Mouse (Mus musculus): ENCODE results near the gene Cntrob. TPM values are rescaled to one million over a fixed set of nuclear protein-coding genes. Genes with fewer than 3 reads are reported as not detected.

The Cntrob gene
- total and polyA plus RNA-seq, 3 experiments = 16.5 to 38.3 TPM; not detected in 1

DNA sequence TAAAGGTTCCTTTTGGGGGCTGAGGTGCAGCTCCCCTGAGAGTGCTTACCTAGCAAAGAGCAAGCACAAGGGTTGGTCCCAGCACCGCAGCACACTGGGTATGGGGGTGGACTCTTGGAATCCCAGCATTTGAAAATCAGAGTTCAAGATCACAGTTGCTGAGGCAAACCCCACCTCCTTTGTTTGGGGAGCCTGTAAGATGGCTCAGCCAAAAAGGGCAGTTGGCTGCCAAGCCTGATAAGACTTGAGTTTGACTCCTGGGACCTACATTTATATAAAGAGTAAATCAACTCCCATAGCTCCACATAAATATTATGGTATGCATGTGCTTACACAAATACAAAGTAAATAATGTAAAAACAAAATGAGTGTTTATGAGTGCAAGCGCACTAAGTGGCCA, 17.5 kb downstream of the Cntrob start:
- H3K4me3 ChIP-seq (ENCODE audit: control insufficient read depth in 1 of 2, insufficient read depth in 1 of 2, low read depth in 2 of 2, low read length in 2 of 2) = no peak overlapping the region
- H3K4me1 ChIP-seq (ENCODE audit: control insufficient read depth in 1 of 2, insufficient read depth in 2 of 2, low read length in 2 of 2) = peaks cover 4% of the 10 kb centered on the region in 2 experiments; a peak in 3 of 4 replicates
- no peaks in the 10 kb centered on the region for H3K9me3 ChIP-seq (replicated peaks; ENCODE audit: insufficient read depth, low read length)
- H3K79me2 ChIP-seq (ENCODE audit: control insufficient read depth, insufficient read depth, low read length, poor library complexity) = no peaks in the 10 kb centered on the region
- TF ChIP-seq RCOR1 (IDR thresholded peaks at IDR 0.05; ENCODE audit: low read depth, low read length) (peak; percentile 37; the same call in 1 of the 2 replicates), MYB (IDR thresholded peaks at IDR 0.05; ENCODE audit: low read depth, low read length) (peak; percentile 22; the same call in 1 of the 2 replicates), ZMIZ1 (IDR thresholded peaks at IDR 0.05; ENCODE audit: low read depth, low read length) (no peak), EP300 (IDR thresholded peaks at IDR 0.05; ENCODE audit: low read depth in 1 of 2, low read length in 2 of 2) (peak; percentile 34 to 56; a peak in 3 of 4 replicates), GATA1 (IDR thresholded peaks at IDR 0.05; ENCODE audit: low read depth, low read length) (peak; percentile 63)
- no peaks in the 10 kb centered on the region for H3K27me3 ChIP-seq (ENCODE audit: control insufficient read depth in 1 of 2, insufficient read depth in 2 of 2, low read length in 2 of 2)
- peaks cover 6 to 15% of the 10 kb centered on the region in 2 experiments; a peak in 3 of 4 replicates for H3K36me3 ChIP-seq (ENCODE audit: control insufficient read depth in 1 of 2, insufficient read depth in 2 of 2, low read length in 2 of 2)
- no peak overlapping the region for H3K9ac ChIP-seq (ENCODE audit: control insufficient read depth, low read depth, low read length, poor library complexity, severe bottlenecking)
- peak; percentile 56 for DNase-seq (ENCODE audit: low read depth, low spot score)
- no peak overlapping the region for H3K27ac ChIP-seq (ENCODE audit: control insufficient read depth, low read depth, low read length)

DNA sequence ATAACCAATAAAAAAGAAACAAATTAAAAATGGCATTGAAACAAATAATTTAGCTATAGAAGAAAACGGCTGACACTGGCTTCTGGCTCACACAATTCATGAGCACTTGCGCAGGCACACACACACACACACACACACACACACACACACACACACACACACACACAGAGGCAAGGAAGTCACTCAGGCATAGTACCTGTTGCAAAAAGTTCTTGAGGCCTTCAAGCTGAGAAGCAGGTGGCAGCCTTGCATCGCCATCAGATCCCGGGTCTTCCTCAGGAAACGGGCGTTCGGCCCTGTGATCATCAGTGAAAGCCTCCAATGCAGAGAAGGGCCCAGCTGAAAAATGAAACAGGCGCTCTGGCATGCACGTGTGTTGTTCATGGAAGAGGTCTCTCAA, 18.3 kb downstream of the Cntrob start:
- no peak for DNase-seq (ENCODE audit: low read depth, low spot score)
- Histone ChIP-seq H3K79me2 (ENCODE audit: control insufficient read depth, insufficient read depth, low read length, poor library complexity) (no peaks in the 10 kb centered on the region), H3K4me1 (ENCODE audit: control insufficient read depth in 1 of 2, insufficient read depth in 2 of 2, low read length in 2 of 2) (peaks cover 4% of the 10 kb centered on the region in 2 experiments; a peak in 3 of 4 replicates), H3K36me3 (ENCODE audit: control insufficient read depth in 1 of 2, insufficient read depth in 2 of 2, low read length in 2 of 2) (peaks cover 6 to 15% of the 10 kb centered on the region in 2 experiments; a peak in 3 of 4 replicates), H3K9ac (ENCODE audit: control insufficient read depth, low read depth, low read length, poor library complexity, severe bottlenecking) (no peak overlapping the region), H3K9me3 (replicated peaks; ENCODE audit: insufficient read depth, low read length) (no peaks in the 10 kb centered on the region), H3K4me3 (ENCODE audit: control insufficient read depth in 1 of 2, insufficient read depth in 1 of 2, low read depth in 2 of 2, low read length in 2 of 2) (no peak overlapping the region), H3K27me3 (ENCODE audit: control insufficient read depth in 1 of 2, insufficient read depth in 2 of 2, low read length in 2 of 2) (no peaks in the 10 kb centered on the region), H3K27ac (ENCODE audit: control insufficient read depth, low read depth, low read length) (no peak overlapping the region)
- TF ChIP-seq CHD1 (IDR thresholded peaks at IDR 0.05; ENCODE audit: low read depth, low read length) = no peak
- no peak for TF ChIP-seq RAD21 (IDR thresholded peaks at IDR 0.05; ENCODE audit: low read depth, low read length)
- TF ChIP-seq MAZ (IDR thresholded peaks at IDR 0.05; ENCODE audit: low read depth, low read length) = no peak
- no peak for TF ChIP-seq MYC (IDR thresholded peaks at IDR 0.05; ENCODE audit: low read depth, low read length)
- no peak for TF ChIP-seq ZKSCAN1 (IDR thresholded peaks at IDR 0.05; ENCODE audit: low read depth, low read length)
- no peak for TF ChIP-seq JUND (IDR thresholded peaks at IDR 0.05; ENCODE audit: low read depth, low read length)
- no peak for TF ChIP-seq TBP (IDR thresholded peaks at IDR 0.05; ENCODE audit: low read depth, low read length)
- no peak for TF ChIP-seq POLR2A (IDR thresholded peaks at IDR 0.05; ENCODE audit: control insufficient read depth in 1 of 2, insufficient read depth in 1 of 2, low read depth in 1 of 2, low read length in 2 of 2, poor library complexity in 1 of 2)
- TF ChIP-seq ZC3H11A (IDR thresholded peaks at IDR 0.05; ENCODE audit: low read depth, low read length) = no peak
- no peak for TF ChIP-seq ZNF384 (IDR thresholded peaks at IDR 0.05; ENCODE audit: low read depth, low read length)
- TF ChIP-seq GABPA (IDR thresholded peaks at IDR 0.05; ENCODE audit: low read depth, low read length) = no peak

Data from MEL (cell line).